Mouse (Mus musculus) spleen, postnatal 4 days (tissue): ENCODE results near the gene Lcn12.

Source experiments
- DNase-seq, 2 experiments: peaks; one replicate each; pipeline ENCODE4 v3.0.0; 2022; ENCODE audit warnings: low spot score in 2 of 2

The Lcn12 gene

DNA sequence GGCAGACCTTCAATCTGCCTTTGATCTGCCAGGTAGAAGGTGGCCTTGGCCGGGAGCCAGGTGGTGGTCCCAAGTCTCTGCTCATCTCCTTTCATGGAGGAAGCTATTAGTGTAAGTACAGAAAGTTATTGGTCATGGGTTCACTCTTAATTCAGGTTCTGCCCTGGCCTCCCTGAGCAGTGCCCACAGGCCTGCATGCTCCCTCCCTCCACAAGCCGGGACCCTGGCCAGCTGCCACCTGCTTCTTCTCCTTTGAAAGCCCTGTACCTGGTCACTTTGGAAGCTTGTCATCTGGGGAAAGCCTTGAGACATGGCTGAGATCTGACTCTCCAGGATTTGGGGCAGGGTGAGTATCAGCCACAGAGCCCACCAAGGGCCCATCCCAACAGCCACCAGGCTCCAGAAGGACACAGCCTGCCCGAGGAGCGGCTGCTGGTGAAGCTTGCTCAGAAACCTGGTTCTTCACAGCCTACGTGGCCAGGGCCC, at the start of gene Lcn12:
TSS of gene Lcn12 (minus strand) at position 436 of the 486 bp plus-strand sequence.
- no peak for DNase-seq

DNA sequence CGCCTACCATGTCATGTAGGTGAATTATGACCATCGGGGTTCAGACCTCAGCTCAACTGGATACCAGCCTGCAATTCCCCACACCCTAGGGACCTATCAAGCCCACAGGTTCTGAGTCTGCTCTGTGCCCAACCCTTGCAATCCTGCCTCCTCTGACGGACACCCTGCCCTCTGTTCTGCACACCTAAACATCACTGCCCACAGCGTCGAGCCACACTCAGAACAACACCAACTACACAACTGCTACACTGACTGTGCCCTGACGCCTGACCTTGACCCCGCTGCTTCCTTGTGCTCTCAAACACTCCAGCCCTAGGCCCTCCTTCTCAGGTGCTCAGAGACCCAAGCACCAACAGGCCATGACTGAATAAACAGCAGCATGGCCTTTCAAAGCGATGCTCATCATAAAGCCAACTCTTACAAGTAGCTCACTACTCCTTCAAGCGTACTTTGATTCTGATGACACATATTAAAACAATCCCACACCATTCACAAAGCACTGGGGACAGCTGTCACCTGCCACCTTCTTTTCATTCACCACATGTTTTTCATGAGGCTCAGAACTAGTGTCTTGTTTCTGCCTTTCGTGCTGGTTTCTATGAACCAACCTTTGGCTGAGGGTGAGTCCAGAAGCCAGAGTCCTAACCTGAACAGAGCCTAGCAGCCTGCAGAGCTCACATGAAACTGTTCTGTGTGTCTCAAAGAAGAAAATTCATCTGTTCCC, 48.1 kb upstream of the Lcn12 start:
- DNase-seq = peak in 1 of 2 experiments; percentile 57

DNA sequence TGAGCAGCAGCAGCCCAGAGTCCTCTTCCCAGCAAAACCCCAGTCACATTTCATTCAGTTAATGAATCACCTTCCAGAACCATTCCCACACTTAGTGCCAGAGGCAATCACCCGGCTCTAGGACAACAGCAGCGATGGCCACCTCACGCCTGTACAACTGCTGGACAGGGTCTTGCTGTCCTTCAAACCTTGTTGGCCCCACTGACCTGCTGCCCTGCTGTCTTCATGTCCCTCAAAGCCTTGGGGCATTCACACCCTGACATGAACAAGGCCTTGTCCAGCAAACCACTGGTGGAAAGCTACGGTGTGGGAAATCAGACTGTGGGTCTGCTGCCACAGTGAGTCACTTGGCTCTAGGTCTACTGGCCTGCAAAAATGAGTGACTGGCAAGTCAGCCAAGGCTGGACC, 46.8 kb upstream of the Lcn12 start:
- peak in 1 of 2 experiments; percentile 54 for DNase-seq

DNA sequence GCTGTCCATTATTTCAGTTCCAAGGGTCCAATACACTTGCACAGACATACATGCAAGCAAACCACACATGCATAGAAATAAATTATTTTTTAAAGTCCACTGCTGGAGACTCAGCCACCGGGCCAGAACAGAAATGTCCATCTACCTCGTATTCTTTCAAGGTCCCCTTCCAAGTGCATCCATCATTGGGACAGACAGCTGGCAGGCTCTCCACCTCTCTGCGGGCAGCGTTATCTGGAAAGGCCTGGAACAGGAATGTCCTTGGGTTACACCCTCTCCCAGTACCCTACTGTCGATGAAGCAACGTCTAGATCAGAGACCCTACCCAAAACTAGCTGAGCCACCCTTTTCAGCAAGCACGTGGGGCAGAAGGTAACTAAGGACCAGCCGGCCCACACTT, 42.8 kb upstream of the Lcn12 start:
- DNase-seq = no peak

DNA sequence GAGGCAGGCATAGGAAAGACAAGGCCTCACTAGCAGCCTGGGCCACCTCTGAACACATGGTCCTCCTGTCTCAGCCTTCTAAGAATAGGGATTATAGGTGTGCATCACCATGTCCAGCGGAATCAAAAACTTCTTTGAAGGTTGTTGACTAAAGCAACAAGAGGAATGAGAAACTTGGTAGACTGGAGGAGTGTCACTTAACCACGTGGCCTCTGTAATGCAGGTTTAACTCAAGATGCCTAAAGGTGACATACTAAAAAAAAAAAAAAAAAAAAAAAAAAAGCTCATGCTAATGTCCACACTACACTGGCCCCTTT, 41.1 kb upstream of the Lcn12 start:
- no peak for DNase-seq

DNA sequence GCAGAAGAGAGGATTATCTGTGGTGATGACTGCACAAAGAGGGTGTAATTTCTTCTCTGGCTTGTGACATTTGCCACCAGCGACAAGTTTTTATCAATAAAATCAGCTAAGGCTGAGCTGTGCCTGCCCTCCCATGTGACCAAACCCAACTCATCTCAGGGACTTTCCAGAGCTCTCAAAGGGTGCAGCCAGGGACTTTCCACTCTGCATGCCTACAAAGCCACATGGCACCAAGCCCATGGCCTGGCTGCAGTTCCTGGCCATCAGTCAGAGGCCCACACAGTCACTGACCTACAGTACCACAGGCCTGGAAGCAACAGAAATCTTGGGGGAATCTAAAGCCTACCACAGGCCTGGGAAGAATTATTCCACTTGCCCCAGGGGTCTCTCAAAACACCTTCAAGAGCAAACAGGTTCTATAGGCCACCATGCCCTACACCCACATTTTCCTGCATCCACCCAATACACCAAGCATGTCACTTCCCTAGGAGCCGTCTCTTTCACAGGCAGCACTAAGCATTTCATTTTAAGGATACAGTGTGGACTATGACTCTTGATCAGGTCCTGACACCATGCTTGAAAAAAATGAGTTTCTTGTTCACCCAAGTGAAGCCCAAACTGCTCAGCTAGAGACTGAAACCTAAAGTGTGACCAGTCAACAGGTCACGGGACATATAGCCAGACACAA, 40.6 kb upstream of the Lcn12 start:
- peak in 1 of 2 experiments; percentile 38 for DNase-seq

DNA sequence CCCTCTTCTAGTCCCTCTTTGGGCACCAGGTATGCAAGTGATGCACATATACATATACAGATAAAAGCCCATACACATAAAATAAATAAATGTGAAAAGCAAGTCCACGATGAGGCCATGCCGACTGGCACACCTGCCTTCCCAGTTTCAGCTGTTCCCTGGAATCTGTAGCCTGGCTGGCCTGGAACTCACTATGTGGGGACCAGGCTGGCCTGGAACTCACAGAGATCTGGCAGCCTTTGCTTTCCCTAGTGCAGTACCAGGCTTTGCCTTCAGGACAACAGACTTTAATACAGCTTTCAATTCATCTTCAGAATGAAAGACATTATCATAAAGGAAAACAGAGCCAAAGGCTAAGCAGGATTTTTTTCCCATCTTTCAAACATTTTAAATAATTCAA, 40.0 kb upstream of the Lcn12 start:
- DNase-seq = no peak

DNA sequence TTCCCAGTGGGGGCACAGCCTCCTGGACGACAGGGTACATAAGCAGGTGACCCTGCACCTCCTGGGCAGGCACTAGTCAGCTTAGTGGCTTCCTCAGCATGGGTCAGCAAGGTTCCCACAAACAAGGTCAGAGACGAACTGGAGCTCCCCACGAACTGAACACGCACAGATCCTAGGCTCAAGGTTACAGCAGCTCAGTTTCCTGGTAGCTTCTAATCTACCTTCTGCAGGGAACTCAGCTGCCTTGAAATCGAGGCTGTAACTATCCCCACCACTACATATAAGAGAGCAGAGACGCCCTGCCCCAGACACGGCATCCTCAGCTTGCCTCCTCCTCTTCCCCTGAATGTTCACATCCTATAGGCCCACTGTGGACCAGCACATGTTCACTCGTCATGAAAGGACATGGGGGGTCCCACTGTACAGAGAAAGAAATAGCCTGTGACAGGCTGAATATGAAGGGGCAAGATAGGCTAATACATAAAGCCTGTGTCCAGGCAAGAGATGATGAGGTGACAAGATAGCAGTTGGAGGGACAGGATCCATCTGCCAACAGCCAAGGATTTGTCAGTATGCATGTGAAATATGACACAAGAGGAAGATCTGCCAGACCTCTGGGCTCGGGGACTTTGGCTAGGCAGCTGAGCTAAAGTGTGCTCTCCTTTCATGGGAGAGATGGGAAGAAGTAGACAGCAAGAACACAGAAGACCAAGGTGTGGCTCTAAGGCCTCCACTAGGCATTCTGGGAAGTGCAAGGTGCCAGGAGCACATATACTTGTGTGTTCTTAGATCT, 33.0 kb upstream of the Lcn12 start:
- DNase-seq = no peak

DNA sequence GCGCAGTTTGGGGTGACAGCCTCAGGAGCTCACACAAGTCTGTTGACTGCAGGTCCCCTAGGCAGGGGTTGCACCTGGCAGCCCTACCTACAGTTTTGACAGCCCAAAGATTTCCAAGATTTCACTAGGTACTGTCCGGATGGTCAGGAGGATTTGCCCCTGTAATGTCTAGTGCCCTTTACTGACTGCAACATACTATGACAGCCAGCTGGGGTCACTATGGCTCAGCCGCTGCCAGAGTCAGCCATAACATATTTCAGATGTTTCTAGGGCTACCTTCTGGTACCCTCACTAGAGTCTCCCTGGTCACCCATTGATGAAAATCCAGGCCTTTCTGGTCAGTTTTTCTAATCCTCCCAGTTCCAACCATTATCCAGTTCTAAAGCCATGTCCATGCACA, 16.2 kb upstream of the Lcn12 start:
- no peak for DNase-seq

DNA sequence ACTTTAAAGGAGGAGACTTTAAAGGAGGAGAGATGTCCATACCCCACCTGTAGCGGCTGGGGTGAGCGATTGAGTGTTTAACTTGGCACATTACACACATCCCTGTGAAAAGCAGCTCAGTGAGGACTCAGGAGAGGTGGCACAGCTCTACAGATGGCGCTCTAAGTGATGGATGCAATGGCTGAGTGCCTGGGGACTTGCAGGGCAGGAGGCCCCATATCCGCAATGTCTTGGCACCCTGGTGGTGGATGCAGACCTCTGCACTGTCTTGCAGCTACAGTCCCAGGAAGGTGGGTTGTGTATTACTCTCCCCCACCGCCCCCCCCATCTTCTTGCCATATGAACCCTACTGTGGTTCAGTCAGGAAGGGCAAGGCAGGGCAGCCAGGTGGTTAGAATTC, 13.3 kb upstream of the Lcn12 start:
- peak in 1 of 2 experiments; percentile 31 for DNase-seq

DNA sequence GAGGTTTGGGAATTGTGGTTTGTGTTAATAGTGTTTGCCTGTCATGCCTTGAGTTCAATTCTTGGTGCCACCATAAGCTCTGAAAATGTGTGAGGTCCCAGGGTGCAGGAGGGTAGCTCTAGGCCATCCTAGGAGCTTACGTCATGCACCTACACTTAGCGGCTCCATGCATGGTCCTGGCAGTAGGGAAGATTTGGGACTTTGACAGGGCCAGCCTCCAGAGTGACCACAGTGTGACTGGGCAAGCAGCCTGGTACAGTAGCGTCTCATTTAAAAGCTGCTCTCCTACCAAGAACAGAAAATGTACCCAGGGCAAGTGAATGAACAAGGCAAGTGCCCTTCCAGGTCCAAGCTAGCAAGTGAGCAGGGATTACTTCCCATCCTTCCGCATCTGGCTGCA, 12.1 kb upstream of the Lcn12 start:
- DNase-seq = no peak

DNA sequence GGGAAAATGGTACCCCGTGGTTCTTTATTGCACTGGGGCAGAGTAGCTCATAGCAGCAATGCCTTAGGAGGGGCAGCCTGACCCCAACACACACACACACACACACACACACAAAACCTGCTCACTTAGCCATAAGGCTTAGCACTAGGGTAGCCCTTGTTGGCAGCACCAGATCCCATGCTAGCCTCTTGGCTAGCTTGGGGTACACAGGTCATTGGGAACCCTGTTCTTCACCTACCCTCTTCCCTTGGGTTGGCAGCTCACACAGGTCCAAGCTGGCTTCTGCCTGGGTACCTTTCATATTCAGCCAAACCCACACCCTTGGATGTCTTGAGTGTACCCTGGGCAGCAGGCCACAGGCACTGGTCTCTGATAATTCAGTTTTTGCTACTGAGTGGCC, 11.3 kb upstream of the Lcn12 start:
- no peak for DNase-seq

DNA sequence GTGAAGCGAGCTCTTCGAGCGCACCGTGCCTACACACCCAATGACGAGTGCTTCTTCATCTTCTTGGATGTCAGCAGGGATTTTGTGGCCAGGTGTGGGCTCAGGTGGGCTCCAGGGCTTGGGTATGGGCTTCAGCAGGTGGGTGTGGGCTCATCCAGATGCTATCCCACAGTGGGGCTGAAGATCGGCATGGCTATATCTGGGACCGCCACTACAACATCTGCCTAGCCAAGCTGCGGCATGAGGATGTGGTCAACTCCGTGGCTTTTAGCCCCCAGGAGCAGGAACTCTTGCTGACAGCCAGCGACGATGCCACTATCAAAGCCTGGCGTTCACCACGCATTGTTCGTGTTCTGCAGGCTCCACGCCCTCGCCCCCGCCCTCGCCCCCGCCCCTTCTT, 10.8 kb upstream of the Lcn12 start:
- no peak for DNase-seq

DNA sequence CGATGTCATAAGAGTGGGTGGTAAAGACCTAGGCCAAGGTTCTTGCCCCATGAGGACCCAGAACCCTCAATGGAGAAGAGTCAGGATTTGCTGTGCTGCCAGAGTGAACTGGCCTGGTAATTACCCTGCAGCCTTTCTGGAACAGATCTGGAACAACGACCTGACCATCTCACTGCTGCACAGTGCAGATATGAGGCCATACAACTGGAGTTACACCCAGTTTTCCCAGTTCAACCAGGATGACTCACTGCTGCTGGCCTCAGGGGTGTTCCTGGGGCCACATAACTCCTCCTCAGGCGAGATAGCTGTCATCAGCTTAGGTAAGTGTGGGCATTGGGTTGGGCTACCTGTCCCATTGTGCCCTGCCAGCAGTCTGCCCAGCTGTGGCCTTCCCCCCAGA, 9.0 kb upstream of the Lcn12 start:
- no peak for DNase-seq

DNA sequence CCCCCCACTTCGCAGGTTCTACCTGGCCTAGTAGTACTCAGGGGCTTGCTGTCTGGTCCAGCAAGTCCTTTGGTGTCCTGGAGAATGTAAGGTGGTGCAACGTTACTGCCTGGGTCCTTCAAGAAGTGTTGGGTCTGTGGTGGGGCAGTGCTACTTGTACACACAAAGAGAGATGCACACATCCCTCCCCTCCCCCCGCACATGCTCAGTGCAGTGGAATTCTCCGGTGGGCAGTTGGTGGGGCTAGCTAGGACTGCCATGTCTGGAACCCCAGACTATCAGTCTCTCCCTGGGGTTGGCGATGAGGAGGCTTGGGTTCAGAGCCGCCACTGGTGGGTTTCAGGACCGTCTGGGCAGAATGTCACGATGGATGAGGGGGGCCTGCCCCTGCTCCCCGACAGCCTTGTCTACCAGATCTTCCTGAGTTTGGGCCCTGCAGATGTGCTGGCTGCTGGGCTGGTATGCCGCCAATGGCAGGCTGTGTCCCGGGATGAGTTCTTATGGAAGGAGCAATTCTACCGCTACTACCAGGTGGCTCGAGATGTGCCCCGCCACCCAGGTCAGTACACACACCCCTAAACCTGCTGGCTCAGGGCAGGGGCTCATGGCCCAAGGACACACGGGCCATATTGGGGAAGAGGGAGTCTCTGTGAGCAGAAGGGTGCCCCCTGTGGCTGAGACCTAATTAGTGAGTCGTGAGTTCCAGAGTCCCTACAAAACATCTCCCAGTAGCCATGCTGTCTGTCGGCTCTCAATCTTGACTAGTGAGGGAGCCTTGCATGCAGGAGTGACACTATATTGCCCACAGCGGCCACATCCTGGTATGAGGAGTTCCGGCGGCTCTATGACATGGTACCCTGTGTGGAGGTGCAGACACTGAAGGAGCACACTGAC, 8.1 kb upstream of the Lcn12 start, which contains the start of gene C8g:
TSS of gene C8g (minus strand) at position 127 of the 894 bp plus-strand sequence.
- no peak for DNase-seq

DNA sequence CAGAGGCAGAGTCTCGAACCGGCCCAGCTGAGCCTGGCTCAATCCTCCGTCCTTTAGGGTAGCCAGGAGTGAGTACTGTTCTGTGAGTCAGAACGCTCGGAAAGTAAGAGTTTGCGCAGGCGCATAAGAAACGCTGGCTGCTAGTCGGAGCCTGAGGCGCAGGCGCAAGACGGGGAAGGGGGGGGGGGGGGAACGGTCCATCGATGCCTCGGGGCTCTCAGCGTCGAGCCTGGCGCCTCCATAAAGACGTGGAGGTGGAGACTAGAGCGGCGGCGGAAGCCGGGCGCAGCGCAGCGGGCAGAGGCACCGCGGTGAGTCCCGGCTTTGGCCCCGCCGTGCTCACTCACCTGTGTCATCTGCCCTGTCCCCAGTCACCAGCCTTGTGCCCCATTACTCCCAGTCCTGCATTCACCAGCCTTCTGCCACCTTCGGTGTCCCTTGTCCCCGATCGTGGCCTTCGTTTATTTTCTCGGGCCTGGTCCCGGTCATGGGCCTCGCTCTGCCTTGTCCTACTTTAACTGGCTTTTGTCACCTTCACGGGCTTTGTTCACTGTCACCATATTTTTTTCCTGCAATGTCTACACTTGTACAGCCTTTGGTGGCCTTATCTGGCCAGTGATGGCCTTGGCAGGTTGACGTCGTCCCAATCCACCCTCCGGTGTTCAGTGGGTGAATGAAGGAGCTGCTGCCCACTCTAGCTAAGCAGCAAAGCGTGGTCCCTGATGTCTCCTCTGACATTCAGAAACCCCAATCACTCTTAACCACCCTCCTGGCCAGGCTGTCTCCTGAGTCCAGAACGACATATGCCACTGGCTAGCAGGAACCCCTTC, 7.1 kb upstream of the Lcn12 start, which contains the start of gene Fbxw5:
TSS of gene Fbxw5 (plus strand) at position 175 of the 830 bp plus-strand sequence.
- peak; percentile 81 to 88 for DNase-seq

DNA sequence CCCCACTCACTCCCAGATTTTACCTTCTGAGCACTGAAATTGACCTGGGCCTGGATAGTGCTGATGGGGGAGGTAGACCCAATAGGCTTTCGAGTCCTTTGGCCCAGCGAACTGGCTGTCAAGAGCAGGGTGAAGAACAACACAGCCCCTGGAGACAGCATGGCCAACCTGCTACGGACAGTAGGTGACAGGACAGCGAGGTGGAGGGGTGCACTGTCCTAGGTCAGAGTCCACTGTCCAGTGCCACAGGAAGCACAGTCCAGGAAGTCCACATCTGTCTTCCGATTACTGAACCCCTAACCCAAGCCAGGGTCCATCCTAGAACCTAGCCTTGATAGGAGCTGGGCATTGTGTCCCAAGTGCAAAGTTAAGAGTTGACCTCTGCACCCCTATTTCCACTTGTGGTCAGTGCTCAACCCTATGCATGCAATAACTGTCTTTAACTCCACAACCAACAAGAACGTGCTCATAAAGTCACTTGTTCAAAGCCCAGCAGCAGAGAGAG, 6.4 kb upstream of the Lcn12 start:
- no peak for DNase-seq

DNA sequence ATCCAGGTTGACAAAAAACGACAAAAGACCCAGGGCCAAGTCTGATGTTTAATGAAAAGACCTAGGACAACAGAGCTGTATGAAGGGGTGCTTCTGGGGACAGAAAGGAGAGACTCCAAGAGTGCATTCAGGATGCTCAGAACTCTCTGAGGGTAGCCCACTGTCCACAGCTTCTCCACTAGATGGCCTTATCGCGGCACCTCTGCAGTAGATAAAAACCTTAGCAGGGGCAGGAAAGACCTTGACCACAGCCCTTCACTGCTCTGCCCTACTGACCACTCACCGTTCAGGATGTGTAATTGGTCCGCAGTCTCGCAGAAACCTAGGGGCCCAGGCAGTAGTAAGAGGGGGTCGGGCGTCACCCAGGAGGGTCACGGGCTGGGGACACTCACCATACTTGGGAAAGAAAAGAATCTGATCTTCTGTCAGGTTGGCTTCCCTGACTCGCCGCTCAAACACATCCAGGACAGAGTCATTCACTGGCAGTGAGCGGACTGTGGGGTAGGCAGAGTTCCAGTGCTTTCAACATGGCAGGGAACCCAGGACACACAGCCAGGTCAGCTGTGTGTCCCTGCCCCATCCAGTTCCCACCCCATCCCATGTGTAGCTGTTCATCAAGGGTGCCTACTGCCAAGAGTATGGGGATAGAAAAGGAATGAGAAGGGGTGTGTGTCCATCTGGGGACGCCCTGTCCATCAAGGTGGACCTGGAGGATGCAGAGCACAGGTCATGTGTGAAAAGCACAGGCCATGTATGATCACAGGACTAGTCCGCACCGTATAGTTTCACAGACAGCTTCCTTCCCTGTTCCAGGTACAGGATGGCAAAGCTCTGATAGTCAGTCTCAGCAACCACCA, 5.1 kb upstream of the Lcn12 start:
- DNase-seq = no peak

DNA sequence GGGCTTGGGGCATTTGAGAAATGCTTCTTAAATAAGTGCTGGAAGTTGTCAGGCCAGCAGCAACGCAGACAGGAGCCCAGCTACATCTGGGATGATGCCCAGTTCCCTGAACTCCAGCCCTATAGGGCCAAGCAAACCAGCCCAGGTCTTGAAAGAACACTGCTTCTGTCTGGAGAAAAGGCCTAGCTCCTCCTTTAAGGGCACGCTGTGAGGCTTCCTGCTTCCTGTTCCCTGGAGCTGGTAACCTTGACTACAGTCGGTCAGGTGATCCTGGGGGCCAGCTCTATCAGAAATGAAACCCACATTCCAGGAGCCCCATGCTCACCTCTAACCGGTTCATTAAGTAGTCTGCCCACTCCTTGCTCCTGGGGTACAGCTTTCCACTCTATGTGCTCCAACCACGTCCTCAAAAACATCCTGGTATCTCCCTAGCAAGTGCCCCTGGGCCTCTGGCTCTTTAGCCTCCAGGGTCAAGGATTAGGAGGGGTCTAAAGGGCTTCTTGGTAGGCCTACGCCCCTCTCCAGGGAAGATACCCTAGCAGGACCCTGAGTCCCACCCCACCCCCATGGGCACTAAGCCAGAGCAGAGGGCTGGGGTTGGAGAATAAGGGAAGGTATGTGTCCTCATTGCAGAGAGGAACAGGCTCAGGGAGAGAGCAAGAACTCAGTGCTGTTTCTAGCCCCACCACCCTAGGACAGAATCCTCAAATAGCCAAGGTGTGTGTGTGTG, 4.3 kb upstream of the Lcn12 start:
- DNase-seq = no peak
